Mouse (Mus musculus): ENCODE data around the gene Klre1. TPM values are rescaled to one million over a fixed set of nuclear protein-coding genes. Genes with fewer than 3 reads are reported as not detected.

The Klre1 gene
- polyA plus RNA-seq (2021; fragmentation: Nextera tagmentation), result not detected in 2 replicates
- long read RNA-seq, experiment 1, result 0 reads
- long read RNA-seq, experiment 2, result 0 reads

DNA sequence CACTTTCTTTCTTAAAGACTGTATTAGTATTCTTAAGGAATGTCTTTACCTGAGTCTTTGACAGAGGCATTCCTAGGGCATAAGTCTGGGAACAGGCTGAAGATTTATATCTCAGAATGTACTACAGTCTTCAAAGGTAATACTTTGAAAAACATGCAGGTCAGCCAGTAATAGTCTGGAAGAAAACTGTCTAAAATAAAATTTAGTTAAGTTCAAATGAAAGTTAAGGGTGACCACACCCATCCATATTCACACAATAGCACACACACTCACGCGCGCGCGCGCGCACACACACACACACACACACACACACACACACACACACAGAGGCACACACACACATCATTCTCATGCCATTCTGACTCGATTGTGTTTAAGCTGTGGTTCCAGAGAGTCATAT lies at the start of gene Klre1:
Klre1 (plus strand) TSS at position 301 of the 400 bp plus-strand sequence.

DNA sequence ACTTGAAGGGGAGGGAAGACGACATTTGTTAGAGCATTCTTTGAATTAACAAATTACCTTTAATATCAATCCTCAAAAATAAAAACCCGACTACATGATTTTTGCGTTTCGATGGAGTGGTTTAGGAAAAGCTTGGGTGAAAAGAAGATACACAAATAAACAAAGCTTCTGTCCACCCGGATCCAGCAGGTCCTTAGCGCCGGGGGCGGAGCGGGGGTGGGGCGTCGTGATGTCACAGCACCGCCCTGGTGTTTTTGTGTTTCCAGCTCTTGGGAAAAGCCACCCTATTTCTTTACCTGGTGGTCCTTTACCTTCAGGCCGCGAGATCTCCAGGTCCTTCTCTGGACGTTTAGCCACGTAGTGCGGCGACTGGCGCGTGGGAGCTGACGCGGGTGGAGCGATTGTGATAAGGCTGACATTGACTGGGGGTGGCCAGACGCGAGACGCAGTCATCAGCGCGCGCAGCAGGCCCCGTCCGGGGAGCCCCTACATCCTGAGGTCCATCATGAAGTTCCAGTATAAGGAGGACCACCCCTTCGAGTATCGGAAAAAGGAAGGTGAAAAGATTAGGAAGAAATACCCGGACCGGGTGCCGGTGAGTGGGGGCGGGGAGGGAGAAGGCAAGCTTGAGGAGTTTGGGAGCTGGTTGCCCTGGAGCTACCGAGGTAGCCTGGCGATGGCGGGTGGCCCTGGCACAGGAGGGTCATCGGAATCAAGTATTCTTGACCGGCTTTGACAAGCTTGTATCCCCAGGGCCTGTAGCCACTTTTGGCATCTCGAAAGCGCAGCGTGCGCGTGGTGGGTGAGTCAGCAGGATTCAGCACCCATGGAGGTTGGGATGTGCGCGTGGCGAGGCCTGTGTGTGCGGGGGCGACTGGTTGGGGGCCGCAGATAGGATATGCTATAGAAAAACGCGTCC lies 44.5 kb upstream of the Klre1 start, which contains the start of gene Gabarapl1:
Gabarapl1 (plus strand) TSS at position 219 of the 919 bp plus-strand sequence.

DNA sequence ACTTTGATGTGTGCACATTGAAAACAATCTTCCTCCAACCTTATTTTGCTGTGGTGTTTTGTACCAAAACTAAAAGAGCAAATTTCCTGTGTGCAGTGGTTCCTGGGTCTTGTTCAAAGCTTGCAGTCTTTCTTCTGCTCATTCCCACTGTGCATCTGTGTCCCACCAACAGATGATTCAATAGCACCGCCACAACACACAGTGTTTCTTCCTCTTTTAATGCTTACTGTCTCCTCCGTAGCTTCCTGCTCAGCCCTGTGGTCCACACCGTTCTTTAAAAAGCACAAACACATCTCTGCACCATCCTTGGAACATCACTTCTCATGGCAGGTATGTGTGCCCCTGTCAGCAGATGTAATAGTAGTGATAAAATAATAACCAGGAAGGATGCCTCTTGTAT lies 13.8 kb downstream of the Klre1 start, which contains the start of gene Klrd1:
Klrd1 (plus strand) TSS at position 275 of the 400 bp plus-strand sequence.

GRCm38 (mm10) chr6:129623735-129624134 lies 46.0 kb downstream of the Klre1 start, which contains the start of gene Klrk1:
Klrk1 (minus strand) TSS chr6:129623864.

Other genes with a start within 250 kb of the Klre1 start
- gene 4922502D21Rik, start 246.1 kb upstream of the Klre1 start, polyA plus RNA-seq (2021; fragmentation: Nextera tagmentation), result not detected in 2 replicates
- 0.05 and 0.20 TPM in 2 replicates for gene Clec12a, start 235.2 kb upstream of the Klre1 start, polyA plus RNA-seq (2021; fragmentation: Nextera tagmentation)
- 0.10 TPM in 1 of 2 replicates, not detected in the other for gene Clec12b, start 192.0 kb upstream of the Klre1 start, polyA plus RNA-seq (2021; fragmentation: Nextera tagmentation)
- 0.26 and 0.39 TPM in 2 replicates for gene Clec1b, start 180.6 kb upstream of the Klre1 start, polyA plus RNA-seq (2021; fragmentation: Nextera tagmentation)
- gene Clec9a, start 169.0 kb upstream of the Klre1 start, polyA plus RNA-seq (2021; fragmentation: Nextera tagmentation), result 0.06 TPM in 1 of 2 replicates, not detected in the other
- gene Clec1a, start 125.9 kb upstream of the Klre1 start, polyA plus RNA-seq (2021; fragmentation: Nextera tagmentation), result 1.2 and 1.5 TPM in 2 replicates
- gene Olr1, start 70.7 kb upstream of the Klre1 start, polyA plus RNA-seq (2021; fragmentation: Nextera tagmentation), result 0.06 TPM in 1 of 2 replicates, not detected in the other
- gene Tmem52b, start 65.3 kb upstream of the Klre1 start, polyA plus RNA-seq (2021; fragmentation: Nextera tagmentation), result not detected in 2 replicates
- gene Gabarapl1, start 44.7 kb upstream of the Klre1 start, polyA plus RNA-seq (2021; fragmentation: Nextera tagmentation), result 426 and 542 TPM in 2 replicates
- gene Klrd1, start 13.9 kb downstream of the Klre1 start, polyA plus RNA-seq (2021; fragmentation: Nextera tagmentation), result 0.23 TPM in 1 of 2 replicates, not detected in the other
- not detected in 2 replicates for gene Klrk1, start 46.0 kb downstream of the Klre1 start, polyA plus RNA-seq (2021; fragmentation: Nextera tagmentation)
- gene Klrc3, start 65.4 kb downstream of the Klre1 start, polyA plus RNA-seq (2021; fragmentation: Nextera tagmentation), result not detected in 2 replicates
- not detected in 2 replicates for gene Klrc2, start 82.8 kb downstream of the Klre1 start, polyA plus RNA-seq (2021; fragmentation: Nextera tagmentation)
- not detected in 2 replicates for gene Klrc1, start 101.1 kb downstream of the Klre1 start, polyA plus RNA-seq (2021; fragmentation: Nextera tagmentation)
- gene Klri1, start 139.2 kb downstream of the Klre1 start, polyA plus RNA-seq (2021; fragmentation: Nextera tagmentation), result not detected in 2 replicates
- not detected in 2 replicates for gene Klri2, start 162.6 kb downstream of the Klre1 start, polyA plus RNA-seq (2021; fragmentation: Nextera tagmentation)
- not detected in 2 replicates for gene Gm156, start 206.4 kb downstream of the Klre1 start, polyA plus RNA-seq (2021; fragmentation: Nextera tagmentation)